Mouse (Mus musculus): ENCODE data around the gene Psmb9. TPM values are rescaled to one million over a fixed set of nuclear protein-coding genes. Genes with fewer than 3 reads are reported as not detected.
"Not testable (repeated sequence)": the region's sequence is repeated elsewhere in the genome, so short reads cannot be mapped to it uniquely, and the experiment has no call there.

Psmb9 gene
- polyA plus RNA-seq, 1 experiment from 2014 or later: 1.1 TPM

DNA sequence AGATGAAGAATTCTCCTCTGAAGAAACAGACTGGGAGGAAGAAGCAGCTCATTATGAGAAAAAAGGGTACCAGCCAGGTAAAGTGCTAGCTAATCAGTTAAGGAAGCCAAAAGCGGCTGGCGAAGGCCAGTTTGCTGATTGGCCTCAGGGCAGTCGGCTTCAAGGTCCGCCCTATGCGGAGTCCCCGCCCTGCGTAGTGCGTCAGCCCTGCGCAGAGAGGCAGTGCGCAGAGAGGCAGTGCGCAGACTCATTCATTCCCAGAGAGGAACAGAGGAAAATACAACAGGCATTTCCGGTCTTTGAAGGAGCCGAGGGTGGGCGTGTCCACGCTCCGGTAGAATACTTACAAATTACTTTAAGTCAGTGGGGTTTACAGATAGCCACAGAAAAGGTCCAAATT is 32.8 kb upstream of the Psmb9 start:
- H3K27me3 ChIP-seq (ENCODE audit: control insufficient read depth, insufficient read depth, low read length); H3K4me1 ChIP-seq (ENCODE audit: control insufficient read depth, insufficient read depth, low read length); H3K4me2 ChIP-seq (ENCODE audit: low read depth, low read length); H3K27ac ChIP-seq (replicated peaks; ENCODE audit: low read depth, low read length); DNase-seq (ENCODE audit: low spot score); H3K9me3 ChIP-seq (replicated peaks; ENCODE audit: control insufficient read depth, low read length); H3K9ac ChIP-seq (replicated peaks; ENCODE audit: low read length); ATAC-seq (replicated peaks; ENCODE audit: insufficient number of reproducible peaks, low FRiP score, low TSS enrichment, low read depth); H3K4me3 ChIP-seq (ENCODE audit: low read depth, low read length); H3K36me3 ChIP-seq (replicated peaks; ENCODE audit: control insufficient read depth, insufficient read depth, low read depth, low read length): not testable (repeated sequence)
- 100% methylated on average over 3 of the region's 16 CpGs for WGBS

DNA sequence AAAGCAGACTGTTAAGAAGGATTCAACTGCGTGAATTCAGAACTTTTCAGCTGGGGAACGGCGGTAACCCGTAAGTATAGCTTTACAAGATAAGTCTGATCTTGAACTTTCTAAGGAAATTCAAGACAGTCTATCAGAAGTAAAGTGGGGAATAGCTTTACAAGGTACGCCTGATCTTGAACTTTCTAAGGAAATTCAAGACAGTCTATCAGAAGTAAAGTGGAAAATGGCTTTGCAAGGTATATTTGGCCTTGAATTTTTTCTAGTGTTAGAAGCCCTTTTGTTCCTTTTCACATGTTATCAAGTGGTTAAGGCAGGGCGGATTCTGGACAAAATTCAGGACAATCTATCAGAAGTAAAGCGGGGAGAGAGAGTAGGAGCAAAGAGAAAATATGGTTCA is 32.2 kb upstream of the Psmb9 start:
- not testable (repeated sequence) for DNase-seq (ENCODE audit: low spot score); H3K4me2 ChIP-seq (ENCODE audit: low read depth, low read length); H3K4me1 ChIP-seq (ENCODE audit: control insufficient read depth, insufficient read depth, low read length); H3K27me3 ChIP-seq (ENCODE audit: control insufficient read depth, insufficient read depth, low read length); H3K27ac ChIP-seq (replicated peaks; ENCODE audit: low read depth, low read length); H3K4me3 ChIP-seq (ENCODE audit: low read depth, low read length); ATAC-seq (replicated peaks; ENCODE audit: insufficient number of reproducible peaks, low FRiP score, low TSS enrichment, low read depth); H3K9me3 ChIP-seq (replicated peaks; ENCODE audit: control insufficient read depth, low read length); H3K9ac ChIP-seq (replicated peaks; ENCODE audit: low read length); H3K36me3 ChIP-seq (replicated peaks; ENCODE audit: control insufficient read depth, insufficient read depth, low read depth, low read length)
- WGBS: 91% methylated on average over 3 of the region's 7 CpGs

- DNase-seq (ENCODE audit: low spot score); H3K27me3 ChIP-seq (ENCODE audit: control insufficient read depth, insufficient read depth, low read length); H3K27ac ChIP-seq (replicated peaks; ENCODE audit: low read depth, low read length); H3K9me3 ChIP-seq (replicated peaks; ENCODE audit: control insufficient read depth, low read length); H3K36me3 ChIP-seq (replicated peaks; ENCODE audit: control insufficient read depth, insufficient read depth, low read depth, low read length); H3K9ac ChIP-seq (replicated peaks; ENCODE audit: low read length); H3K4me1 ChIP-seq (ENCODE audit: control insufficient read depth, insufficient read depth, low read length); H3K4me2 ChIP-seq (ENCODE audit: low read depth, low read length); ATAC-seq (replicated peaks; ENCODE audit: insufficient number of reproducible peaks, low FRiP score, low TSS enrichment, low read depth); H3K4me3 ChIP-seq (ENCODE audit: low read depth, low read length): not testable (repeated sequence)
- 85% methylated on average over 7 of the region's 11 CpGs for WGBS
Observed at GRCm38 (mm10) chr17:34219096-34219495, 31.5 kb upstream of the Psmb9 start.

- no peak overlapping the region for H3K27ac ChIP-seq (replicated peaks; ENCODE audit: low read depth, low read length)
- H3K9ac ChIP-seq (replicated peaks; ENCODE audit: low read length): no peak overlapping the region
- peaks cover 11% of the 10 kb centered on the region for H3K27me3 ChIP-seq (ENCODE audit: control insufficient read depth, insufficient read depth, low read length)
- H3K4me3 ChIP-seq (ENCODE audit: low read depth, low read length): no peak overlapping the region
- H3K4me1 ChIP-seq (ENCODE audit: control insufficient read depth, insufficient read depth, low read length): no peaks in the 10 kb centered on the region
- no peak for ATAC-seq (replicated peaks; ENCODE audit: insufficient number of reproducible peaks, low FRiP score, low TSS enrichment, low read depth)
- no peak overlapping the region for H3K4me2 ChIP-seq (ENCODE audit: low read depth, low read length)
- H3K9me3 ChIP-seq (replicated peaks; ENCODE audit: control insufficient read depth, low read length): no peaks in the 10 kb centered on the region
- H3K36me3 ChIP-seq (replicated peaks; ENCODE audit: control insufficient read depth, insufficient read depth, low read depth, low read length): no peaks in the 10 kb centered on the region
- DNase-seq (ENCODE audit: low spot score): no peak
- 85% methylated on average over 11 of the region's 11 CpGs for WGBS
Observed at GRCm38 (mm10) chr17:34218675-34219074, 31.1 kb upstream of the Psmb9 start.

DNA sequence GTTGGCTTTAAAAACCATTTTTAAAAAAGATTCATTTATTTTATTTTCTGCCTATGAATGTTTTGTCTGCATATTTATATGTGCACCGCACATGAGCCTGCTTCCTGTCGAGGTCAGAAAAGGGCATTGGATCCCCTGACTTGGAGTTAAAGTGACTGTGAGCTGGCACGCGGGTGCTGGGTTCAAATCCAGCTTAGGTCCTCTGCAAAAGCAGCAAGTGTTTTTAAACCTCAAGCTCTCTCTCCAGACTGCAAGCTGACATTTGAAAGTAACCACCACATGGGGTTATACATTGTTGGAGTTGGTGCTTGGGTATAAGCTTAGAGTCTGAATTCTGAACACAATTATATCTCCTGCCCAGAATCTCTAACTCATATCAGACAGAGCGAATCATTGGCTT is 30.4 kb upstream of the Psmb9 start:
- no peaks in the 10 kb centered on the region for H3K4me1 ChIP-seq (ENCODE audit: control insufficient read depth, insufficient read depth, low read length)
- H3K4me3 ChIP-seq (ENCODE audit: low read depth, low read length): no peak overlapping the region
- no peak overlapping the region for H3K27ac ChIP-seq (replicated peaks; ENCODE audit: low read depth, low read length)
- no peaks in the 10 kb centered on the region for H3K36me3 ChIP-seq (replicated peaks; ENCODE audit: control insufficient read depth, insufficient read depth, low read depth, low read length)
- 89% methylated on average over 5 of the region's 5 CpGs for WGBS
- ATAC-seq (replicated peaks; ENCODE audit: insufficient number of reproducible peaks, low FRiP score, low TSS enrichment, low read depth) (no peak), DNase-seq (ENCODE audit: low spot score) (no peak)
- peaks cover 15% of the 10 kb centered on the region for H3K27me3 ChIP-seq (ENCODE audit: control insufficient read depth, insufficient read depth, low read length)
- H3K9ac ChIP-seq (replicated peaks; ENCODE audit: low read length): no peak overlapping the region
- H3K9me3 ChIP-seq (replicated peaks; ENCODE audit: control insufficient read depth, low read length): no peaks in the 10 kb centered on the region
- no peak overlapping the region for H3K4me2 ChIP-seq (ENCODE audit: low read depth, low read length)

DNA sequence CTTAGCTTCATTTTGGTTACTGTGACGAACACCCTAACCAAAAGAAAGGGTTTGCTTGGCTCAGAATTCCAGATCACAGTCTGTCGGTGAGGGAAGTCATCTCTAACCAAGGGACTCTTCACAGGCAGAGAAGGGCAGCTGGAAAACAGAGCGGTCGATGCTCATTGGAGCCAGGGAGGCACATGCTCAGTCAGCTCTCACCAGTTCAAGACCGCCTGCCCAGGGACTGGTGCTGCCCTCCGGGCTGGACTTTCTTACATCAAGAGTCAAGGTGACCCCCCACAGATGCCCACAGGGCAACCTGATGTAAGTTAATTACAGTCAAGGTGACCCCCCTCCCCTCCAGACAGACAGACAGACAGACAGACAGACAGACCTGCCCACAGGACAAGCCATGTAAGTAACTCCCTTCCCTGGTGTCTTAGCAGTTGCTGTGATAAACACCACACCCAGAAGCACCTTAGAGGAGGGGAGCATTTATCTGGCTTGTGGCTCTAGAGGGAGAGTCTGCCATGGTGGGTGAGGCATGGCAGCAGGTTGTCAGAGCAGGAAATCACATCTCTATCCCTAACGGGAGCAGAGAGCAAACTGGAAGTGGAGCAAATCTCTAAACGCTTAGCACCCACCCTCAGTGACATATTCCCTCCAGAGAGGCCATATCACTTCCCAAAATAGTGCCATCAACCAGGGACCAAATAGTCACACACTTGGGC is 29.8 kb upstream of the Psmb9 start:
- no peaks in the 10 kb centered on the region for H3K4me1 ChIP-seq (ENCODE audit: control insufficient read depth, insufficient read depth, low read length)
- H3K27me3 ChIP-seq (ENCODE audit: control insufficient read depth, insufficient read depth, low read length): peaks cover 15% of the 10 kb centered on the region
- H3K4me2 ChIP-seq (ENCODE audit: low read depth, low read length): no peak overlapping the region
- H3K27ac ChIP-seq (replicated peaks; ENCODE audit: low read depth, low read length): no peak overlapping the region
- H3K4me3 ChIP-seq (ENCODE audit: low read depth, low read length): no peak overlapping the region
- H3K36me3 ChIP-seq (replicated peaks; ENCODE audit: control insufficient read depth, insufficient read depth, low read depth, low read length): no peaks in the 10 kb centered on the region
- DNase-seq (ENCODE audit: low spot score): no peak
- no peaks in the 10 kb centered on the region for H3K9me3 ChIP-seq (replicated peaks; ENCODE audit: control insufficient read depth, low read length)
- ATAC-seq (replicated peaks; ENCODE audit: insufficient number of reproducible peaks, low FRiP score, low TSS enrichment, low read depth): no peak
- H3K9ac ChIP-seq (replicated peaks; ENCODE audit: low read length): no peak overlapping the region
- WGBS: 86% methylated on average over 8 of the region's 8 CpGs

- Histone ChIP-seq H3K36me3 (replicated peaks; ENCODE audit: control insufficient read depth, insufficient read depth, low read depth, low read length) (no peaks in the 10 kb centered on the region), H3K27me3 (ENCODE audit: control insufficient read depth, insufficient read depth, low read length) (peaks cover 22% of the 10 kb centered on the region), H3K9ac (replicated peaks; ENCODE audit: low read length) (no peak overlapping the region), H3K4me1 (ENCODE audit: control insufficient read depth, insufficient read depth, low read length) (no peaks in the 10 kb centered on the region), H3K4me2 (ENCODE audit: low read depth, low read length) (no peak overlapping the region), H3K4me3 (ENCODE audit: low read depth, low read length) (no peak overlapping the region), H3K27ac (replicated peaks; ENCODE audit: low read depth, low read length) (no peak overlapping the region), H3K9me3 (replicated peaks; ENCODE audit: control insufficient read depth, low read length) (no peaks in the 10 kb centered on the region)
- ATAC-seq (replicated peaks; ENCODE audit: insufficient number of reproducible peaks, low FRiP score, low TSS enrichment, low read depth) (no peak), DNase-seq (ENCODE audit: low spot score) (no peak)
- 84% methylated on average over 12 of the region's 12 CpGs for WGBS
Observed at GRCm38 (mm10) chr17:34215176-34215575, 27.6 kb upstream of the Psmb9 start.

- H3K9ac ChIP-seq (replicated peaks; ENCODE audit: low read length): no peak overlapping the region
- no peaks in the 10 kb centered on the region for H3K4me1 ChIP-seq (ENCODE audit: control insufficient read depth, insufficient read depth, low read length)
- WGBS: 45% methylated on average over 21 of the region's 21 CpGs
- H3K4me2 ChIP-seq (ENCODE audit: low read depth, low read length): no peak overlapping the region
- H3K9me3 ChIP-seq (replicated peaks; ENCODE audit: control insufficient read depth, low read length): no peaks in the 10 kb centered on the region
- DNase-seq (ENCODE audit: low spot score) (no peak), ATAC-seq (replicated peaks; ENCODE audit: insufficient number of reproducible peaks, low FRiP score, low TSS enrichment, low read depth) (no peak)
- no peaks in the 10 kb centered on the region for H3K36me3 ChIP-seq (replicated peaks; ENCODE audit: control insufficient read depth, insufficient read depth, low read depth, low read length)
- H3K27me3 ChIP-seq (ENCODE audit: control insufficient read depth, insufficient read depth, low read length): peaks cover 23% of the 10 kb centered on the region
- no peak overlapping the region for H3K4me3 ChIP-seq (ENCODE audit: low read depth, low read length)
- H3K27ac ChIP-seq (replicated peaks; ENCODE audit: low read depth, low read length): no peak overlapping the region
Observed at GRCm38 (mm10) chr17:34213936-34214335, 26.4 kb upstream of the Psmb9 start.

Data from embryonic facial prominence, embryonic 11.5 days (tissue).